22 mouse cellular contexts compared by ENCODE assay signal in genomic region chr6:5808008-5808421, GRCm38 (mm10).
DNase-seq lines count a peak whose midpoint lies in the region; ATAC-seq and TF ChIP-seq lines count a peak whose summit lies in the region.
"Had no signal": no experiment of that assay in that cellular context is flagged by ENCODE, and none has a peak within 500 bp of the region (broad histone marks: within the 10 kb centered on the region; RNA-seq: fewer than 3 reads in every experiment).

No protein-coding gene starts in this region.

- H3K4me1 ChIP-seq in embryonic facial prominence, embryonic 11.5 days (ENCODE audit: control insufficient read depth, insufficient read depth, low read length): no peaks in the 10 kb centered on the region
- H3K4me1 ChIP-seq in embryonic facial prominence, embryonic 10.5 days: peaks cover 11% of the 10 kb centered on the region
- H3K4me1 ChIP-seq in kidney, postnatal 0 days (replicated peaks; ENCODE audit: insufficient read depth, low read length): no peaks in the 10 kb centered on the region
- no peaks in the 10 kb centered on the region for H3K4me1 ChIP-seq in stomach, embryonic 14.5 days (ENCODE audit: control insufficient read depth, insufficient read depth, low read length)
- H3K4me1 ChIP-seq in stomach, postnatal 0 days (replicated peaks; ENCODE audit: control insufficient read depth, insufficient read depth): no peaks in the 10 kb centered on the region
- no peaks in the 10 kb centered on the region for H3K4me1 ChIP-seq in stomach, embryonic 16.5 days (ENCODE audit: control insufficient read depth, insufficient read depth, low read length)
- no peaks in the 10 kb centered on the region for H3K4me1 ChIP-seq in midbrain, embryonic 14.5 days (ENCODE audit: control insufficient read depth, insufficient read depth, low read length)
- H3K4me1 ChIP-seq: neural tube, embryonic 12.5 days had no signal

- no peak for TF ChIP-seq CTCF in kidney, postnatal 0 days (IDR thresholded peaks at IDR 0.05; ENCODE audit: low read depth)
- no peak for TF ChIP-seq CTCF in stomach, postnatal 0 days (IDR thresholded peaks at IDR 0.05; ENCODE audit: low read depth)

- no peak overlapping the region for H3K4me2 ChIP-seq in embryonic facial prominence, embryonic 11.5 days (ENCODE audit: low read depth, low read length)
- H3K4me2 ChIP-seq in kidney, postnatal 0 days (ENCODE audit: low read length): no peak overlapping the region
- no peak overlapping the region for H3K4me2 ChIP-seq in stomach, embryonic 14.5 days (replicated peaks; ENCODE audit: low read depth, low read length)
- no peak overlapping the region for H3K4me2 ChIP-seq in stomach, postnatal 0 days (replicated peaks; ENCODE audit: low read depth)
- no peak overlapping the region for H3K4me2 ChIP-seq in stomach, embryonic 16.5 days (ENCODE audit: low read depth, low read length)
- H3K4me2 ChIP-seq in midbrain, embryonic 14.5 days (ENCODE audit: low read length): no peak overlapping the region
- H3K4me2 ChIP-seq: heart, embryonic 15.5 days; kidney, embryonic 15.5 days; liver, embryonic 11.5 days; midbrain, embryonic 11.5 days; neural tube, embryonic 12.5 days had no signal

- no peak overlapping the region for H3K27ac ChIP-seq in embryonic facial prominence, embryonic 11.5 days (replicated peaks; ENCODE audit: low read depth, low read length)
- H3K27ac ChIP-seq in embryonic facial prominence, embryonic 10.5 days (replicated peaks): no peak overlapping the region
- no peak overlapping the region for H3K27ac ChIP-seq in kidney, postnatal 0 days
- H3K27ac ChIP-seq in stomach, embryonic 14.5 days (ENCODE audit: low read length): no peak overlapping the region
- H3K27ac ChIP-seq in stomach, postnatal 0 days (replicated peaks): no peak overlapping the region
- H3K27ac ChIP-seq in stomach, embryonic 16.5 days (ENCODE audit: low read length): no peak overlapping the region
- H3K27ac ChIP-seq in midbrain, embryonic 14.5 days (replicated peaks; ENCODE audit: low read depth, low read length): no peak overlapping the region
- H3K27ac ChIP-seq: heart, embryonic 15.5 days; hindbrain, postnatal 0 days; kidney, embryonic 15.5 days; macrophage; neural tube, embryonic 12.5 days had no signal

- no peak for ATAC-seq in embryonic facial prominence, embryonic 11.5 days (replicated peaks; ENCODE audit: insufficient number of reproducible peaks, low FRiP score, low TSS enrichment, low read depth)
- ATAC-seq in kidney, postnatal 0 days (replicated peaks; ENCODE audit: low FRiP score, low read depth): no peak
- peak; percentile 42; the same call in 1 of the 2 replicates for ATAC-seq in stomach, embryonic 14.5 days (ENCODE audit: insufficient number of reproducible peaks, insufficient read depth, low FRiP score, low read depth)
- ATAC-seq in stomach, postnatal 0 days (ENCODE audit: low FRiP score, low TSS enrichment): no peak
- peak; percentile 53; the same call in 1 of the 2 replicates for ATAC-seq in stomach, embryonic 16.5 days (ENCODE audit: insufficient read depth, low FRiP score)
- no peak for ATAC-seq in midbrain, embryonic 14.5 days (ENCODE audit: low FRiP score, low TSS enrichment)
- ATAC-seq: activated CD4-positive, CD25-positive, alpha-beta regulatory T cell, adult 4 months; forebrain, embryonic 16.5 days; hindbrain, postnatal 0 days had no signal

- no peak overlapping the region for H3K9ac ChIP-seq in embryonic facial prominence, embryonic 11.5 days (replicated peaks; ENCODE audit: low read length)
- no peak overlapping the region for H3K9ac ChIP-seq in kidney, postnatal 0 days (ENCODE audit: low read depth, low read length)
- no peak overlapping the region for H3K9ac ChIP-seq in stomach, embryonic 14.5 days (replicated peaks; ENCODE audit: low read depth, low read length)
- no peak overlapping the region for H3K9ac ChIP-seq in stomach, postnatal 0 days (ENCODE audit: low read length)
- no peak overlapping the region for H3K9ac ChIP-seq in stomach, embryonic 16.5 days (ENCODE audit: low read length)
- H3K9ac ChIP-seq in midbrain, embryonic 14.5 days (replicated peaks; ENCODE audit: low read length): no peak overlapping the region
- H3K9ac ChIP-seq: heart, embryonic 15.5 days; kidney, embryonic 15.5 days; neural tube, embryonic 12.5 days had no signal

- H3K4me3 ChIP-seq in embryonic facial prominence, embryonic 11.5 days (ENCODE audit: low read depth, low read length): no peak overlapping the region
- no peak overlapping the region for H3K4me3 ChIP-seq in embryonic facial prominence, embryonic 10.5 days
- no peak overlapping the region for H3K4me3 ChIP-seq in kidney, postnatal 0 days (replicated peaks; ENCODE audit: low read depth, low read length)
- H3K4me3 ChIP-seq in stomach, embryonic 14.5 days (ENCODE audit: low read depth, low read length): no peak overlapping the region
- no peak overlapping the region for H3K4me3 ChIP-seq in stomach, postnatal 0 days (ENCODE audit: low read depth, low read length)
- H3K4me3 ChIP-seq in stomach, embryonic 16.5 days (replicated peaks; ENCODE audit: low read length): no peak overlapping the region
- no peak overlapping the region for H3K4me3 ChIP-seq in midbrain, embryonic 14.5 days (replicated peaks; ENCODE audit: low read depth, low read length)
- H3K4me3 ChIP-seq: heart, embryonic 15.5 days; kidney, embryonic 15.5 days; neural tube, embryonic 12.5 days had no signal

- H3K36me3 ChIP-seq in embryonic facial prominence, embryonic 11.5 days (replicated peaks; ENCODE audit: control insufficient read depth, insufficient read depth, low read depth, low read length): no peaks in the 10 kb centered on the region
- H3K36me3 ChIP-seq in embryonic facial prominence, embryonic 10.5 days (replicated peaks): no peaks in the 10 kb centered on the region
- no peaks in the 10 kb centered on the region for H3K36me3 ChIP-seq in kidney, postnatal 0 days (ENCODE audit: insufficient read depth, low read length)
- no peaks in the 10 kb centered on the region for H3K36me3 ChIP-seq in stomach, embryonic 14.5 days (ENCODE audit: control insufficient read depth, insufficient read depth, low read length)
- H3K36me3 ChIP-seq in stomach, postnatal 0 days (ENCODE audit: control insufficient read depth, insufficient read depth, low read length): no peaks in the 10 kb centered on the region
- no peaks in the 10 kb centered on the region for H3K36me3 ChIP-seq in stomach, embryonic 16.5 days (ENCODE audit: control insufficient read depth, insufficient read depth, low read length)
- no peaks in the 10 kb centered on the region for H3K36me3 ChIP-seq in midbrain, embryonic 14.5 days (ENCODE audit: control insufficient read depth, insufficient read depth, low read length)
- H3K36me3 ChIP-seq: G1E; heart, embryonic 15.5 days; kidney, embryonic 15.5 days; neural tube, embryonic 12.5 days had no signal

- peak; percentile 43 for DNase-seq in embryonic facial prominence, embryonic 11.5 days (ENCODE audit: low spot score)
- no peak for DNase-seq in embryonic facial prominence, embryonic 10.5 days (ENCODE audit: low spot score)
- DNase-seq in kidney, postnatal 0 days (ENCODE audit: low spot score): peak; percentile 45
- no peak for DNase-seq in kidney, postnatal 10 days
- no peak for DNase-seq in stomach, postnatal 0 days (ENCODE audit: low spot score)
- DNase-seq in midbrain, embryonic 14.5 days: no peak
- DNase-seq: adrenal gland, postnatal 10 days; cerebellum, adult 9-10 months; spleen, adult 18-20 months; thymus, postnatal 14 days had no signal

- WGBS in embryonic facial prominence, embryonic 11.5 days: 45% methylated on average over 3 of the region's 3 CpGs
- 65% methylated on average over 3 of the region's 3 CpGs for WGBS in embryonic facial prominence, embryonic 10.5 days
- 20% methylated on average over 3 of the region's 3 CpGs for WGBS in kidney, postnatal 0 days
- 42% methylated on average over 3 of the region's 3 CpGs for WGBS in stomach, embryonic 14.5 days
- WGBS in stomach, postnatal 0 days: 41% methylated on average over 3 of the region's 3 CpGs
- WGBS in stomach, embryonic 16.5 days: 44% methylated on average over 3 of the region's 3 CpGs
- 83% methylated on average over 3 of the region's 3 CpGs for WGBS in midbrain, embryonic 14.5 days

- TF ChIP-seq EP300 in stomach, postnatal 0 days (optimal IDR thresholded peaks at IDR 0.05): no peak

- no peaks in the 10 kb centered on the region for H3K27me3 ChIP-seq in embryonic facial prominence, embryonic 11.5 days (ENCODE audit: control insufficient read depth, insufficient read depth, low read length)
- H3K27me3 ChIP-seq in embryonic facial prominence, embryonic 10.5 days (replicated peaks; ENCODE audit: low read depth, poor library complexity, severe bottlenecking): no peaks in the 10 kb centered on the region
- no peaks in the 10 kb centered on the region for H3K27me3 ChIP-seq in kidney, postnatal 0 days (ENCODE audit: insufficient read depth, low read length)
- H3K27me3 ChIP-seq in stomach, embryonic 14.5 days (ENCODE audit: control insufficient read depth, insufficient read depth, low read length): no peaks in the 10 kb centered on the region
- H3K27me3 ChIP-seq in stomach, postnatal 0 days (ENCODE audit: control insufficient read depth, insufficient read depth, low read length): no peaks in the 10 kb centered on the region
- H3K27me3 ChIP-seq in stomach, embryonic 16.5 days (ENCODE audit: control insufficient read depth, insufficient read depth, low read length): no peaks in the 10 kb centered on the region
- no peaks in the 10 kb centered on the region for H3K27me3 ChIP-seq in midbrain, embryonic 14.5 days (ENCODE audit: control insufficient read depth, insufficient read depth, low read length)
- H3K27me3 ChIP-seq: heart, embryonic 15.5 days; kidney, embryonic 15.5 days; neural tube, embryonic 12.5 days had no signal

- H3K9me3 ChIP-seq in embryonic facial prominence, embryonic 11.5 days (replicated peaks; ENCODE audit: control insufficient read depth, low read length): no peaks in the 10 kb centered on the region
- no peaks in the 10 kb centered on the region for H3K9me3 ChIP-seq in embryonic facial prominence, embryonic 10.5 days
- H3K9me3 ChIP-seq in kidney, postnatal 0 days (replicated peaks; ENCODE audit: low read length): no peaks in the 10 kb centered on the region
- no peaks in the 10 kb centered on the region for H3K9me3 ChIP-seq in stomach, embryonic 14.5 days (ENCODE audit: control insufficient read depth, low read depth, low read length)
- no peaks in the 10 kb centered on the region for H3K9me3 ChIP-seq in stomach, postnatal 0 days (ENCODE audit: control insufficient read depth, low read length)
- no peaks in the 10 kb centered on the region for H3K9me3 ChIP-seq in stomach, embryonic 16.5 days (replicated peaks; ENCODE audit: control insufficient read depth, low read length)
- no peaks in the 10 kb centered on the region for H3K9me3 ChIP-seq in midbrain, embryonic 14.5 days (ENCODE audit: control insufficient read depth, low read length)
- H3K9me3 ChIP-seq: G1E; heart, embryonic 15.5 days; kidney, embryonic 15.5 days; neural tube, embryonic 12.5 days had no signal

Comparison
In these comparisons a context has a peak if more than half of its experiments do, and no peak if none do; other contexts are left out.
1. ATAC-seq: peak in stomach, embryonic 14.5 days (single experiment) and stomach, embryonic 16.5 days (single experiment); none in embryonic facial prominence, embryonic 11.5 days (single experiment), kidney, postnatal 0 days (single experiment), stomach, postnatal 0 days (single experiment) and midbrain, embryonic 14.5 days (single experiment).
2. DNase-seq: peak in embryonic facial prominence, embryonic 11.5 days (single experiment) and kidney, postnatal 0 days (single experiment); none in embryonic facial prominence, embryonic 10.5 days (single experiment), kidney, postnatal 10 days (single experiment), stomach, postnatal 0 days (single experiment) and midbrain, embryonic 14.5 days (single experiment).